Mouse (Mus musculus): ENCODE measurements around the gene Dnajb13.

Gene Dnajb13

GRCm38 (mm10) chr7:100508670-100509069, 6.1 kb downstream of the Dnajb13 start:
- DNase-seq (ENCODE audit: low spot score in 2 of 2) = no peak

- DNase-seq (ENCODE audit: low spot score in 2 of 2) = no peak
These were observed 8.3 kb downstream of the Dnajb13 start for GRCm38 (mm10) chr7:100506494-100506893.

DNA sequence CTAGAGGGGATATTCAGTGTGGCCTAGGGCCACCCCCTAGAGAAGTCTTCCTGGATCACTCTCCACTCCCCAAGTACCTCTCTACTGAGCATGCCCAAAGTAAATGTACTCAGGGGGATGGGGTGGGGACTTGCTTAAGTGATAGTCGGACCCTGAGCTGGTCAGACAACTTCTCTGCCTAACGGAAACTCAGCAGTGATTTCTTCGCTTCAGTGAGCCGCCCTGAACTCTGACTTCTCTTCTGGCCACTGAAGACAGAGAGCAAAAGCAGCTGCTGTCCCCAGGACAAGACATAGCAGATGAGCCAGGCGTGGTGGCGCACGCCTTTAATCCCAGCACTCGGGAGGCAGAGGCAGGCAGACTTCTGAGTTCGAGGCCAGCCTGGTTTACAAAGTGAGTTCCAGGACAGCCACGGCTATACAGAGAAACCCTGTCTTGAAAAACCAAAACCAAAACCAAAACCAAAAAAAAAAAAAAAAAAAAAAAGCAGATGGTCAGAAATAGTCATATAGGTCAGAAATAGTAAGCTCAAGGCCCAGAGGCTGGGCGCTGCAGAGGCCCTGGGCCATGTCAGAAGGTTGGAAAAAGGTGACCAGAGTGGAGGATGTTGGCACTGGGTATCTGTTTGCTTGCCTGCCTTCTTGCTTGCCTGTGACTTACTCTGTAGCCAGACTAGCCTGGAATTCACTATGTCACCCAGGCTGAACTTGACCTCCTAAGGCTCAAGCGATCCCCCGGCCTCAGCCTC, 9.8 kb downstream of the Dnajb13 start:
- DNase-seq (ENCODE audit: low spot score in 2 of 2) = no peak

DNA sequence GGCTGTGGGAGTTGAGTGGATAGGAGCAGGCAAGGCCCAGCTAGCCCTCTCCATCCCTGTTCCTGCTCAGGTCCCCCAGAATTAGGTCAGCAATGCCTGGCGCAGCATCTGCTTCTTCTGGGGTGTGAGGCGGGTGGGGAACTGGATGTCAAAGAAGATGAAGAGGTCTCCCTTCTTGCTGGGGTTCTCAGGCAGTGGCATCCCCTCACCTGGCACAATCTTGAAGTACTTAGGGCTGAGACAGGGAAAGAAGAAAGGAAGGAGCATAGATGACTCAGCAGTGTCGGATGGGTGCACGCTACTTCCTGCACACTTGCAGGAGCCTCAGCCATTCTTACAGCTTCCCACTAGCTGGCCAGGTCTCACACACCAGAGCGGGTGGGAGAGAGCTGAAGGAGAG, 11.7 kb downstream of the Dnajb13 start:
- no peak for DNase-seq (ENCODE audit: low spot score in 2 of 2)

DNA sequence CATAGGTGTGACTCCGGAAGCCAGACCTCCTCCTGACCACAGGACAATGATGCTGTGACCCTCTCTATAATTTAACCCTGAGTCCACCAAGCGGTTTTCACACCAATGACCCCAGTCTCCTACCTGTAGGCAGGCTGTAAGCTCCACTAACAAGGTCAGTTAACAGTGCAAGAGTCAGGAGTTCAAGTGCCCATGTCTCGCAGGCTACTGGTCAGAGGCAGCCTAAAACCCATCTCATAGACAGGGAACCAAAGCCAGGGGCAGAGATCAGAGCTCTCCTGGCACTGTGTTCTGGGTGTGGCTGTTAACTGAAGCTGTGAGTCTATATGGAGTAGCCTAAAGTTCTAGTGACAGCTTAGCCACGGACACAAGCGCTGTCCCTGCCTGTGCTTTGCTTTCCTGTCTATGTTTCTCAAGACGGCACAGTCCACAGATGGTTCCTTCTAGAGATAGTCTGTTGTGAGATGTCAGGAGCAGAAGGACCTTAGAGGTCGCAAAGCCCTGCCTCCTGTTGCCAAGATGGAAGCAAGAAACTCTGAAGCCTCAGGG, 12.3 kb downstream of the Dnajb13 start:
- DNase-seq (ENCODE audit: low spot score in 2 of 2) = no peak

- no peak for DNase-seq (ENCODE audit: low spot score in 2 of 2)
These were observed 12.9 kb downstream of the Dnajb13 start for GRCm38 (mm10) chr7:100501844-100502373.

GRCm38 (mm10) chr7:100501027-100501843, 13.5 kb downstream of the Dnajb13 start:
- no peak for DNase-seq (ENCODE audit: low spot score in 2 of 2)

DNA sequence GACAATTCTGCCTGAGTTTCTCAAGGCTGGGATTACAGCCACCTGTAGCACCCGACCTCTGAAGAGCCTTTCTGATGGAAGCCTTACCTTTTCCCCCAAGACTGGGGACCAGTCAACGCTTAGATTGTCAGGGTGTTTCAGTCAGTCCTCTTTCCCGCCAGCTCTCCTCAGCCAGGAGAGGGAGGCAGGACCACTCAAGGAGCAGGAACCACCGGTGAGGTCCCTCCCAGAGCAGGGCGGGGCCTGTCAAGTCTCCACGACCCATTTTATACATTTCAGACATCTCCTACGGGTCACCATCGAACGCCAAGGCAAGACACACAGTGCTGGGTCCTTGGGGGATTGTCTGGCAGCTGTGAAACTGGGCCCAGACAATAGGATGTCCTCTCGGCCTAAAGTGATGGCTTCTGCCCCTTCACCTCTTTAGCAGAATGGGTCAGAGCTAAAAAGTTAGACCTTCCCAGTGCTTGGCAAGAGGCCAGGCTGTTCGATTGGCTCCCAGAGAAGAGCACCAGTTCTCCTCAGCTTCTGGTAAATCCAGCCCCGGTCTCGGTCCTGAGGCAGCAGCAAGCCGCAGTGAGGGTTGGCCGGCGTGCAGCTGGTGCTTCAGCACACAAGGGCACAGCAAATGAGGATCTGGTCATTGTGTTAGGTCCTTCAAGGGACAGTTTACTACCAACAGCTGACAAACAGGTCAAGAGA, 14.3 kb downstream of the Dnajb13 start:
- DNase-seq (ENCODE audit: low spot score in 2 of 2) = no peak

GRCm38 (mm10) chr7:100499465-100499864, 15.3 kb downstream of the Dnajb13 start:
- no peak for DNase-seq (ENCODE audit: low spot score in 2 of 2)

DNA sequence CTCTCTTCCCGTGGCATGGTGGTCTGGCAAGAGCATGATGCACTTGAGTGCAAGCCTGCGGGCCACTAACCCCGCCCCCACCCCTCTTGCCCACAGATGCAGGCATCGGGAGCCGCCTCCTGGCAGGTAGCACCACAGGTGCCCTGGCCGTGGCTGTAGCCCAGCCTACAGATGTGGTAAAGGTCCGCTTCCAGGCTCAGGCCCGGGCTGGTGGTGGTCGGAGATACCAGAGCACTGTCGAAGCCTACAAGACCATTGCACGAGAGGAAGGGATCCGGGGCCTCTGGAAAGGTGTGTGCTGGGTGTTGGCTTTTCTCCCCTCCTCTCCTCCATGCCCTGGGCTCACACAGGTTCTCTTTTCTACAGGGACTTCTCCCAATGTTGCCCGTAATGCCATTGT, 16.8 kb downstream of the Dnajb13 start:
- DNase-seq (ENCODE audit: low spot score in 2 of 2) = no peak

DNA sequence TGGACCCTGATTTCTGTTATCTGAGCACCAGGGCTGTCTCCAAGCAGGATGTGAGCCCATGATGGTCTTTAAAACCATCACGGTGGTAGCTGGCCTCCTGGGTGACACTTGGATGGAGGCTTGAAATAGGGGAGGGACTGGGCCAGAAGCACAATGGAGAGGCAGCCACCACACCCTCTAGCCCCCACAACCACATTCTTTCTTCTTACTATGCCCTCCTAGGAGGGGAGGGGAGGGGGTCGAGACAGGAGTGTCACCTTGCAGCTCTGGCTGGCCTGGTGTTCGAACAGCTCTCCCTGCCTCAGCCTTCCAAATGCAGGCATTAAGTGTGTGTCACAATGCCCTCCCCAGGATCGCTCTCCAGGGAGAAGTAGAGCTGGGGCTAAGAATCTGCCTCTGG, 17.4 kb downstream of the Dnajb13 start:
- DNase-seq (ENCODE audit: low spot score in 2 of 2) = no peak

DNA sequence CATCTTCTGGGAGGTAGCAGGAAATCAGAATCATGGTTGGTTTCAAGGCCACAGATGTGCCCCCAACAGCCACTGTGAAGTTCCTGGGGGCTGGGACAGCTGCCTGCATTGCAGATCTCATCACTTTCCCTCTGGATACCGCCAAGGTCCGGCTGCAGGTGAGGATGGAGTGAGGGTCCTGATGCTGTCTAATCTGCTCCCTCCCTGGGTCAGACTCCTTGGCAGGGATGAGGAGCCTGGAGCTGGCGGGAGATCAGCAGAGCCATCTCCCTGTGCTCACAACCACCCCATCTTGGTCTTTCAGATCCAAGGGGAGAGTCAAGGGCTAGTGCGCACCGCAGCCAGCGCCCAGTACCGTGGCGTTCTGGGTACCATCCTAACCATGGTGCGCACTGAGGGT, 18.0 kb downstream of the Dnajb13 start:
- no peak for DNase-seq (ENCODE audit: low spot score in 2 of 2)

DNA sequence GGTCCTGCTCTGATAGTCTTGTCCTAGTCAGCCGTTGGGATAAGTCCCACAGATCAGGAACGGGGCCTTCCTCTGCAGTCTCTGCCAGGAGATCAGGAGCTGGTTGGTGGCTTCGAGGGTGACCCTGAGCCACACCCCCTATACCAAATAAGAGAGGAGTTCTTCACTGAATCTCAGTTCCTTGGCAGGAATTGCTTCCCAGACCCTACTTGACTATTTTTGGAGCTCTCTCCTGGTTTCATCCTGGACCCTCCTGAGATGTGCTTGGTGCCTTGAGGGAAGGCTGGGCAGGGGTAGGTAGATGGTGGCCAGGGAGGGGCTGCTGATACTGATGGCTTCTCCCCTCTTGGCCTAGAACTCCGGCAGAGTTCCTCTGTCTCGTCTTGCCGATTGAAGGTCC, 18.4 kb downstream of the Dnajb13 start:
- DNase-seq (ENCODE audit: low spot score in 2 of 2) = no peak

DNA sequence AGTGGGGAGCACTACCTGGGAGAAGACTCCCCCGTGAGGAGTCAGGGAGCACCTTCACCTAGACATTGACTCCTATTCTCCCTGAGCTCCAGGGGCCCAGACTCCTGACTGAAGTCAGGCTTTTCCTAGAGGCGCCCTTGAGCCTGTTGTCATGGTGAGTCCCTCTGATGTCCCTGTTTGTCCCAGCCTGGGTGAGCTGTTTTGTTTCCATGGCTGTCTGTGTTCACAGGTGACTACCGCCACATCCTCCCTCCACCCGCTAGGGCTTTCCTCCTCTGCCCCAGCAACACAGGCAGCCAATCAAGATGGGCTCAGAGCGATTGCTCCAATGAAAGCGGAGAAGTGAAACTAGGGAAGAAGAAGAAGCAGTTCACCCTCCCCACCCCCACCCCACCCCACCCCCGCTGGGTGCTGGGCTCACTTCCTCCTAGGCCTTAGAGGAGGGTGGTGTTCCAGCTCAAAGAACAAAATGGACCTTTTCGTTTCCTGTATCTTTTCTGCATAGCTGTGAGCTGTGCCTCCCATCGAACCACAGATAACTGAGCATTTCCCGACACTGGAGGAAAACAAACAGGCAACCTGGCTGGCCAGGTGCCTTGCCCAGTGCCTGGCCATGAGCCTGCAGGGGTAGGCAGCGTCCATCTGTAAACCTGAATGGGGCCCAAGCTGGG, 19.0 kb downstream of the Dnajb13 start:
- peak in 1 of 2 experiments; percentile 37 for DNase-seq (ENCODE audit: low spot score in 2 of 2)

- DNase-seq (ENCODE audit: low spot score in 2 of 2) = no peak
These were observed 19.7 kb downstream of the Dnajb13 start for GRCm38 (mm10) chr7:100495042-100495441.

DNA sequence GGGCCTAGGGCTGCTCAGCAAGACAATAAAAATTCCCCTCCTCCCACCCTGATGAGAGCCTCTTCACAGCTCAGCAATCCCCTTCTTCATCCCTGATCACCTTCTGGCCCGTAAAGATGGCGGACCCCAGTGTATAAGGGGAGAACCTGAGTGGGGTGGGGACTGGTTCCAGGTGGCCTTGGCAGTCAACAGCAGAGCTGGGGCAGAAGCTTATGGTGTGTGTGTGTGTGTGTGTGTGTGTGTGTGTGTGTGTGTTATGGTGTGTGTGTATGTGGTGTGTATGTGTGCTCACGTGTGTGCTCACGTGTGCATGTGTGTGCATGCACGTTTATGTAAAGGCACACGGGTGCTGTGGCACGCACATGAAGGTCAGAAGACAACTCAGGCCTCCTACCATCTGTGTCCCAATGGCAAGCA, 20.3 kb downstream of the Dnajb13 start:
- no peak for DNase-seq (ENCODE audit: low spot score in 2 of 2)

- no peak for DNase-seq (ENCODE audit: low spot score in 2 of 2)
These were observed 21.0 kb downstream of the Dnajb13 start for GRCm38 (mm10) chr7:100493484-100494414.

- DNase-seq (ENCODE audit: low spot score in 2 of 2) = peak in 1 of 2 experiments; percentile 46
These were observed 21.7 kb downstream of the Dnajb13 start, which contains the start of gene Ucp2 for GRCm38 (mm10) chr7:100493117-100493483. Gene Ucp2 (plus strand): TSS chr7:100493337.

- DNase-seq (ENCODE audit: low spot score in 2 of 2) = no peak
These were observed 22.2 kb downstream of the Dnajb13 start for GRCm38 (mm10) chr7:100492391-100493116.
